Mouse (Mus musculus): ENCODE measurements around the gene Olfr464.

DNA sequence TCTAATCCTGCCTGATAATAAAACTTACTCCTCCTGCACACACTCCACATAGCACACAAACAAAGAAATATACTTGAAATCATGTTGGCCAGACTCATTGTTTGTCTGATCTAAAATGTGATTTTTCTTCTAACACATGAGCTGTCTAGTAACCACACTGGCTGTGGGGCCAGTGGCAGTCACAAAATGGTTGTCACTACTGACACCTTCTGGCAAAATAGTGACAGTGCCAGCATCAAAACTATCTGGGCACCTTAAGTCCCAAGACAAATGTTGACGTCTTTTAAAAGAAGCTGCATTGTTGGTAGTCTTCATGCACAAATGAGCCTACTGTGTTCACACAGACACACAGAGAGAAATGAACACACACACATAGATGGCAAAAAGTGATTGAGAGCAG, 34.4 kb upstream of the Olfr464 start:
- TF ChIP-seq CTCF (IDR thresholded peaks at IDR 0.05; ENCODE audit: low read depth, low read length) (no peak), GATA1 (IDR thresholded peaks at IDR 0.05; ENCODE audit: borderline replicate concordance, low read length) (no peak), POLR2AphosphoS5 (IDR thresholded peaks at IDR 0.05; ENCODE audit: insufficient replicate concordance, low read depth, low read length) (no peak), TAL1 (conservative IDR thresholded peaks at IDR 0.05; ENCODE audit: low read depth, low read length) (no peak)

Data from G1E (cell line).